Mouse (Mus musculus) G1E (cell line): ENCODE data around the gene Gdf2.

ENCODE experiments used
- CTCF ChIP-seq: IDR thresholded peaks from 2 replicates; pipeline ENCODE4 v1.5.1; 2012; ENCODE audit warnings: low read depth, low read length, inconsistent platforms, mixed read lengths
- TAL1 ChIP-seq: conservative IDR thresholded peaks from 2 replicates; pipeline ENCODE4 v1.6.1; 2012; ENCODE audit warnings: low read depth, low read length, inconsistent platforms, mixed read lengths

DNA sequence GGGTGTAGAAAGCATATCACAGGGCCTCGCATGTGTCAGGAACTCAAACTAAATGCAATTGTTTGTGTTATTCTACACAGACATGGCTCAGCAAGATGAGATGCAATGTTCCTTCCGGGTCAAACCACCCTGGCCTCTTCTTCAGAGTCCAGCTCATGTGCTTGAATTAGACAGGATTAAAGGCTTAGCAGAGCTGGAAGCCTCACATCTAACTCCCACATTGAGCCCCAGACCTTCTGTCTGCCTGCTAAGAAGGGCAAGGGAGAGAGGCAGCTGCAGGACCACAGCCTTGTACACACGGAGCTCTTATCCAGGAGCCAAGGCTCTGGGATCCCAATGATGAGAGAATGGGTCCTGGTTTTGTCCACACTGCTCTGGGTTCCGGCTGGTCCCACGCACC, 12.9 kb downstream of the Gdf2 start, which contains the start of gene Rbp3:
- no peak for TF ChIP-seq CTCF
- TF ChIP-seq TAL1: no peak
